Mouse (Mus musculus): ENCODE results near the gene Arid1b. TPM values are rescaled to one million over a fixed set of nuclear protein-coding genes. Genes with fewer than 3 reads are reported as not detected.

The Arid1b gene
- total and polyA plus RNA-seq, 3 experiments, result 11.8 to 27.8 (median 26.8) TPM

GRCm38 (mm10) chr17:5196005-5196404 lies 201.9 kb downstream of the Arid1b start:
- peaks cover 11% of the 10 kb centered on the region for H3K4me1 ChIP-seq (ENCODE audit: control insufficient read depth, insufficient read depth, low read length)

DNA sequence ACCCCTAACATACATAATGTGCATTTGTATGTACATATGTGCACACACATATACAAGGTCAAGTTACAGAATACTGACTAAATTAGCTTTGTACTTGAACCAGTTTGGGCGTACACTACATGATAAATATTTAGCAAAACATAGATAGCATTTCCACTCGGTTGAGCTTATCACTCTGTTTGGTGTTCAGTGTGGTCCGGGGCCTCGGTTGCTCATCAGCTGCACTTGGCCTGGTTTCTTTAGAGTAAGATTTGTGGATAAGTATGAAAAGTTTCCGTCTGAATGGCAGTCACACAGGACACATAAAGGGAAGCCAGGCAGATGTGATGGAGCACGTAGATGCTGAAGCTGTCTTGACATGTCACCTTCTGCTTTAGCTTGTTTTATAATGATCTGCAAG lies 202.4 kb downstream of the Arid1b start:
- Histone ChIP-seq H3K9ac (ENCODE audit: low read depth, low read length) (no peak overlapping the region), H3K36me3 (ENCODE audit: control insufficient read depth, insufficient read depth, low read length) (no peaks in the 10 kb centered on the region), H3K4me1 (ENCODE audit: control insufficient read depth, insufficient read depth, low read length) (peaks cover 11% of the 10 kb centered on the region), H3K4me3 (no peak overlapping the region), H3K27ac (no peak overlapping the region), H3K27me3 (ENCODE audit: control insufficient read depth, insufficient read depth, low read length) (no peaks in the 10 kb centered on the region), H3K79me2 (replicated peaks; ENCODE audit: control insufficient read depth, insufficient read depth, low read length) (peaks cover 5% of the 10 kb centered on the region)
- intact Hi-C loops (cut with DNase I), result no loop called here
- no peak for TF ChIP-seq POLR2A (IDR thresholded peaks at IDR 0.05; ENCODE audit: insufficient read depth, low read depth, low read length)
- no peak for TF ChIP-seq CTCF (IDR thresholded peaks at IDR 0.05)
- no peak for TF ChIP-seq EP300 (IDR thresholded peaks at IDR 0.05; ENCODE audit: insufficient read depth, low read depth, low read length)
- WGBS, result 72% methylated on average over 6 of the region's 6 CpGs
- no peak for DNase-seq

More at GRCm38 (mm10) chr17:5196005-5196404, 201.9 kb downstream of the Arid1b start:
- TF ChIP-seq POLR2A (IDR thresholded peaks at IDR 0.05; ENCODE audit: insufficient read depth, low read depth, low read length) (no peak), CTCF (IDR thresholded peaks at IDR 0.05) (no peak), EP300 (IDR thresholded peaks at IDR 0.05; ENCODE audit: insufficient read depth, low read depth, low read length) (no peak)
- Histone ChIP-seq H3K27ac (no peak overlapping the region), H3K27me3 (ENCODE audit: control insufficient read depth, insufficient read depth, low read length) (no peaks in the 10 kb centered on the region), H3K79me2 (replicated peaks; ENCODE audit: control insufficient read depth, insufficient read depth, low read length) (peaks cover 5% of the 10 kb centered on the region), H3K4me3 (no peak overlapping the region), H3K36me3 (ENCODE audit: control insufficient read depth, insufficient read depth, low read length) (no peaks in the 10 kb centered on the region), H3K9ac (ENCODE audit: low read depth, low read length) (no peak overlapping the region)
- WGBS, result 87% methylated on average over 10 of the region's 10 CpGs
- intact Hi-C loops (cut with DNase I), result no loop called here
- DNase-seq, result no peak

DNA sequence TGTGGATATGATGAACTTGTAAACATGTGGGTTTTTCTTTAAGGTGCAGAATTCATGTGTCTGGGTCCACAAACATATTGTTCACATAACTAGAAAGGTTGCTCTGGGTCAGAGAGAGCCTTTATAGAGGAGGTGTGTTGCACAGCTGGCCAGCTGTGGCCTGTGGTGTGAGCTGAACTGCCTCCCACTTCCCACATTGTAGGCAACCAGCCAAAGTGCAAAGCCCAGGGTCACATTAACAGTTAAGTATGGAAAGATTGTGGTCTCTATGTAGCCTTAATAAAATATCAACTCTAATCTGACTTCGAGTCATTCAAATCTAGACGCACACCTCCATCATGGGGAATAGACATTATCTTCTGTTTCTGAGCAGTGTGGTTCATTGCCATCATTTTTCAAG lies 203.0 kb downstream of the Arid1b start:
- Histone ChIP-seq H3K27ac (no peak overlapping the region), H3K4me3 (no peak overlapping the region), H3K27me3 (ENCODE audit: control insufficient read depth, insufficient read depth, low read length) (no peaks in the 10 kb centered on the region), H3K4me1 (ENCODE audit: control insufficient read depth, insufficient read depth, low read length) (peaks cover 11% of the 10 kb centered on the region), H3K79me2 (replicated peaks; ENCODE audit: control insufficient read depth, insufficient read depth, low read length) (peaks cover 5% of the 10 kb centered on the region), H3K9ac (ENCODE audit: low read depth, low read length) (no peak overlapping the region), H3K36me3 (ENCODE audit: control insufficient read depth, insufficient read depth, low read length) (peaks cover under 1% of the 10 kb centered on the region; the same call in 1 of the 2 replicates)
- TF ChIP-seq CTCF (IDR thresholded peaks at IDR 0.05) (no peak), EP300 (IDR thresholded peaks at IDR 0.05; ENCODE audit: insufficient read depth, low read depth, low read length) (no peak), POLR2A (IDR thresholded peaks at IDR 0.05; ENCODE audit: insufficient read depth, low read depth, low read length) (no peak)
- intact Hi-C loops (cut with DNase I), result no loop called here
- DNase-seq, result no peak
- WGBS, result 90% methylated on average over 2 of the region's 2 CpGs

- Histone ChIP-seq H3K36me3 (ENCODE audit: control insufficient read depth, insufficient read depth, low read length) (peaks cover 2% of the 10 kb centered on the region; the same call in 1 of the 2 replicates), H3K4me1 (ENCODE audit: control insufficient read depth, insufficient read depth, low read length) (peaks cover 14% of the 10 kb centered on the region), H3K9ac (ENCODE audit: low read depth, low read length) (no peak overlapping the region), H3K27me3 (ENCODE audit: control insufficient read depth, insufficient read depth, low read length) (no peaks in the 10 kb centered on the region), H3K79me2 (replicated peaks; ENCODE audit: control insufficient read depth, insufficient read depth, low read length) (peaks cover 5% of the 10 kb centered on the region), H3K27ac (no peak overlapping the region), H3K4me3 (no peak overlapping the region)
- no peak for DNase-seq
- intact Hi-C loops (cut with DNase I), result no loop called here
- 69% methylated on average over 3 of the region's 3 CpGs for WGBS
- TF ChIP-seq EP300 (IDR thresholded peaks at IDR 0.05; ENCODE audit: insufficient read depth, low read depth, low read length) (no peak), POLR2A (IDR thresholded peaks at IDR 0.05; ENCODE audit: insufficient read depth, low read depth, low read length) (no peak), CTCF (IDR thresholded peaks at IDR 0.05) (no peak)
Measured at GRCm38 (mm10) chr17:5197765-5198164, 203.6 kb downstream of the Arid1b start.

DNA sequence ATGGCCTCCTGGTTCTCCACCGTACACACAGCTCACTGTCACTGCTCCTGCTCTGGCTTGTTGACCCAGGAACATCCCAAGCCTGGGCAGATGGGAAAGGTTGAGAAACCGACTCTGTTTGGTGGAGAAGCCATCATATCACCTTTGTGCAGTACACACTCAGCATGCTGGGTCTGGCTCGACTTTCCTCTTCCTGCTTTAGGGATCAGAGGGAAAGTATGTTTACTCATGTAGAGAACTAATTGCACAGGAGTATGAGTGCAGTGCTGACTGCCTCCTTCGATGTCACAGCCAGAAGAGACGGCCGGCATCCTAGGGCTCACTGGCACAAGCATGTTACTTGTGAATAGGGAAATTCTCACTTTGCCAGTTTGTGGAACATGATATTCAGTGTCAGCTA lies 204.1 kb downstream of the Arid1b start:
- TF ChIP-seq POLR2A (IDR thresholded peaks at IDR 0.05; ENCODE audit: insufficient read depth, low read depth, low read length) (no peak), EP300 (IDR thresholded peaks at IDR 0.05; ENCODE audit: insufficient read depth, low read depth, low read length) (no peak), CTCF (IDR thresholded peaks at IDR 0.05) (no peak)
- Histone ChIP-seq H3K27me3 (ENCODE audit: control insufficient read depth, insufficient read depth, low read length) (no peaks in the 10 kb centered on the region), H3K27ac (no peak overlapping the region), H3K9ac (ENCODE audit: low read depth, low read length) (no peak overlapping the region), H3K79me2 (replicated peaks; ENCODE audit: control insufficient read depth, insufficient read depth, low read length) (0 out of 2 replicates have a peak, but pooled peaks cover 2% of the 10 kb centered on the region), H3K4me1 (ENCODE audit: control insufficient read depth, insufficient read depth, low read length) (peaks cover 16% of the 10 kb centered on the region), H3K36me3 (ENCODE audit: control insufficient read depth, insufficient read depth, low read length) (peaks cover 2% of the 10 kb centered on the region; the same call in 1 of the 2 replicates), H3K4me3 (no peak overlapping the region)
- 71% methylated on average over 6 of the region's 6 CpGs for WGBS
- intact Hi-C loops (cut with DNase I), result no loop called here
- DNase-seq, result no peak

GRCm38 (mm10) chr17:5198811-5199210 lies 204.7 kb downstream of the Arid1b start:
- H3K27ac ChIP-seq, result no peak overlapping the region
- TF ChIP-seq POLR2A (IDR thresholded peaks at IDR 0.05; ENCODE audit: insufficient read depth, low read depth, low read length) (no peak), CTCF (IDR thresholded peaks at IDR 0.05) (no peak), EP300 (IDR thresholded peaks at IDR 0.05; ENCODE audit: insufficient read depth, low read depth, low read length) (no peak)
- no peak overlapping the region for H3K9ac ChIP-seq (ENCODE audit: low read depth, low read length)
- no peaks in the 10 kb centered on the region for H3K27me3 ChIP-seq (ENCODE audit: control insufficient read depth, insufficient read depth, low read length)
- peaks cover 2% of the 10 kb centered on the region; the same call in 1 of the 2 replicates for H3K36me3 ChIP-seq (ENCODE audit: control insufficient read depth, insufficient read depth, low read length)
- peaks cover 19% of the 10 kb centered on the region for H3K4me1 ChIP-seq (ENCODE audit: control insufficient read depth, insufficient read depth, low read length)
- intact Hi-C loops (cut with DNase I), result no loop called here
- no peak overlapping the region for H3K4me3 ChIP-seq
- 87% methylated on average over 4 of the region's 4 CpGs for WGBS
- no peak for DNase-seq
- H3K79me2 ChIP-seq (replicated peaks; ENCODE audit: control insufficient read depth, insufficient read depth, low read length), result 0 out of 2 replicates have a peak, but pooled peaks cover 2% of the 10 kb centered on the region

Measured in heart, adult 2 months (tissue).